12 mouse cellular contexts compared by ENCODE assay signal in genomic region chr4:148404748-148405147, GRCm38 (mm10). TPM values are rescaled to one million over a fixed set of nuclear protein-coding genes. Genes with fewer than 3 reads are reported as not detected.
A peak's percentile ranks its signal among the peaks of the same experiment; 100 is the strongest.
DNase-seq lines count a peak whose midpoint lies in the region; ATAC-seq and TF ChIP-seq lines count a peak whose summit lies in the region.
"Had no signal": no experiment of that assay in that cellular context is flagged by ENCODE, and none has a peak within 500 bp of the region (broad histone marks: within the 10 kb centered on the region; RNA-seq: fewer than 3 reads in every experiment).

No protein-coding gene starts in this region.

- peak overlapping the region; percentile 18; the same call in 1 of the 2 replicates for H3K4me2 ChIP-seq in heart, embryonic 12.5 days
- peak overlapping the region; percentile 37 for H3K4me2 ChIP-seq in embryonic facial prominence, embryonic 13.5 days
- peak overlapping the region; percentile 24; the same call in 1 of the 2 replicates for H3K4me2 ChIP-seq in limb, embryonic 14.5 days (replicated peaks; ENCODE audit: low read depth, low read length, severe bottlenecking)
- H3K4me2 ChIP-seq: lung, embryonic 14.5 days had no signal

- no peak for ATAC-seq in heart, embryonic 12.5 days (ENCODE audit: insufficient number of reproducible peaks, low FRiP score)
- no peak for ATAC-seq in embryonic facial prominence, embryonic 13.5 days (ENCODE audit: insufficient number of reproducible peaks, insufficient read depth, low FRiP score, low TSS enrichment, low read depth)
- peak; percentile 51 for ATAC-seq in limb, embryonic 14.5 days (ENCODE audit: low FRiP score, low read depth)
- ATAC-seq: CD4-positive, CD25-positive, alpha-beta regulatory T cell, adult 4 months had no signal

- no peak for TF ChIP-seq CTCF in E14TG2a.4 (conservative IDR thresholded peaks at IDR 0.05; ENCODE audit: low read length)

- TF ChIP-seq POLR2A in limb, embryonic 14.5 days (IDR thresholded peaks at IDR 0.05; ENCODE audit: borderline replicate concordance, extremely low read depth, insufficient read depth, insufficient read length), result no peak

- H3K4me3 ChIP-seq in heart, embryonic 12.5 days, result no peak overlapping the region
- H3K4me3 ChIP-seq in E14TG2a.4 (replicated peaks; ENCODE audit: low read length), result peak overlapping the region; percentile 49
- H3K4me3 ChIP-seq in embryonic facial prominence, embryonic 13.5 days, result 0 out of 2 replicates have a peak overlapping the region, but pooled peaks have one; percentile 1
- H3K4me3 ChIP-seq in limb, embryonic 14.5 days (replicated peaks; ENCODE audit: low read length), result peak overlapping the region; percentile 8; the same call in 1 of the 2 replicates

- no peak overlapping the region for H3K27ac ChIP-seq in heart, embryonic 12.5 days (ENCODE audit: poor library complexity, severe bottlenecking)
- no peak overlapping the region for H3K27ac ChIP-seq in embryonic facial prominence, embryonic 13.5 days
- H3K27ac ChIP-seq in limb, embryonic 14.5 days (replicated peaks; ENCODE audit: low read depth, low read length), result no peak overlapping the region

- H3K9ac ChIP-seq in heart, embryonic 12.5 days, result no peak overlapping the region
- no peak overlapping the region for H3K9ac ChIP-seq in embryonic facial prominence, embryonic 13.5 days
- H3K9ac ChIP-seq in limb, embryonic 14.5 days (ENCODE audit: low read depth, low read length, severe bottlenecking), result peak overlapping the region; percentile 12; the same call in 1 of the 2 replicates
- H3K9ac ChIP-seq: lung, embryonic 14.5 days had no signal

- DNase-seq in heart, adult 9 months (ENCODE audit: low spot score in 2 of 2), result no peak
- DNase-seq in limb, embryonic 14.5 days (ENCODE audit: low spot score), result peak; percentile 43
- DNase-seq in cerebellum, postnatal 10 days, result no peak
- no peak for DNase-seq in MN1 (ENCODE audit: low spot score)
- no peak for DNase-seq in right cerebral cortex, postnatal 14 days
- DNase-seq: cerebellum, adult 9-11 months; kidney, adult 18-20 months; lung, embryonic 14.5 days had no signal

- peaks cover 14% of the 10 kb centered on the region for H3K4me1 ChIP-seq in heart, embryonic 12.5 days (replicated peaks)
- peaks cover 33% of the 10 kb centered on the region for H3K4me1 ChIP-seq in E14TG2a.4 (replicated peaks; ENCODE audit: low read depth, low read length)
- H3K4me1 ChIP-seq in embryonic facial prominence, embryonic 13.5 days, result peaks cover 19% of the 10 kb centered on the region
- peaks cover 15% of the 10 kb centered on the region for H3K4me1 ChIP-seq in limb, embryonic 14.5 days (ENCODE audit: control insufficient read depth, insufficient read depth, low read length)

- H3K27me3 ChIP-seq in heart, embryonic 12.5 days (replicated peaks), result peaks cover 87% of the 10 kb centered on the region
- H3K27me3 ChIP-seq in E14TG2a.4 (ENCODE audit: insufficient read depth, low read length), result peaks cover 66% of the 10 kb centered on the region
- peaks cover 83% of the 10 kb centered on the region for H3K27me3 ChIP-seq in embryonic facial prominence, embryonic 13.5 days
- peaks cover 29% of the 10 kb centered on the region for H3K27me3 ChIP-seq in limb, embryonic 14.5 days (ENCODE audit: control insufficient read depth, insufficient read depth, low read length)

- 18% methylated on average over 11 of the region's 11 CpGs for WGBS in heart, embryonic 12.5 days
- 9% methylated on average over 11 of the region's 11 CpGs for WGBS in embryonic facial prominence, embryonic 13.5 days
- 5% methylated on average over 11 of the region's 11 CpGs for WGBS in limb, embryonic 14.5 days

- H3K36me3 ChIP-seq in heart, embryonic 12.5 days, result no peaks in the 10 kb centered on the region
- H3K36me3 ChIP-seq in E14TG2a.4 (ENCODE audit: insufficient read depth, low read length), result no peaks in the 10 kb centered on the region
- no peaks in the 10 kb centered on the region for H3K36me3 ChIP-seq in embryonic facial prominence, embryonic 13.5 days
- no peaks in the 10 kb centered on the region for H3K36me3 ChIP-seq in limb, embryonic 14.5 days (ENCODE audit: control insufficient read depth, insufficient read depth, low read length)

- no peaks in the 10 kb centered on the region for H3K9me3 ChIP-seq in heart, embryonic 12.5 days (replicated peaks)
- no peaks in the 10 kb centered on the region for H3K9me3 ChIP-seq in E14TG2a.4 (ENCODE audit: low read length)
- no peaks in the 10 kb centered on the region for H3K9me3 ChIP-seq in embryonic facial prominence, embryonic 13.5 days
- H3K9me3 ChIP-seq in limb, embryonic 14.5 days (ENCODE audit: control insufficient read depth, low read length), result no peaks in the 10 kb centered on the region

RNA-seq across cellular contexts. Expression of gene Ubiad1, which starts 39.8 kb away (rescaled TPM):
- 21.6 and 22.3 TPM in 2 replicates for polyA plus RNA-seq in heart, embryonic 12.5 days (2016; fragmentation: Nextera tagmentation; extraction: Ambion mirVana)
- polyA plus RNA-seq in embryonic facial prominence, embryonic 13.5 days (2015; fragmentation: Nextera tagmentation; extraction: Ambion mirVana), result 20.9 and 21.1 TPM in 2 replicates
- 15.0 and 18.0 TPM in 2 replicates for polyA plus RNA-seq in limb, embryonic 14.5 days (2012; rRNA removed)
- polyA plus RNA-seq in limb, embryonic 14.5 days (2014; fragmentation: Nextera tagmentation; extraction: Ambion mirVana), result 14.0 and 18.2 TPM in 2 replicates

RNA-seq across cellular contexts. Expression of gene Mtor, which starts 43.7 kb away (rescaled TPM):
- polyA plus RNA-seq in heart, embryonic 12.5 days (2016; fragmentation: Nextera tagmentation; extraction: Ambion mirVana), result 21.8 and 23.1 TPM in 2 replicates
- polyA plus RNA-seq in embryonic facial prominence, embryonic 13.5 days (2015; fragmentation: Nextera tagmentation; extraction: Ambion mirVana), result 14.1 and 16.5 TPM in 2 replicates
- polyA plus RNA-seq in limb, embryonic 14.5 days (2012; rRNA removed), result 18.0 and 20.3 TPM in 2 replicates
- 18.5 and 21.6 TPM in 2 replicates for polyA plus RNA-seq in limb, embryonic 14.5 days (2014; fragmentation: Nextera tagmentation; extraction: Ambion mirVana)
